In genomic region chr1:127577083-127577482, GRCm38 (mm10) we compare ENCODE assay signal across 12 mouse cellular contexts.
A peak's percentile ranks its signal among the peaks of the same experiment; 100 is the strongest.
DNase-seq lines count a peak whose midpoint lies in the region; ATAC-seq lines count a peak whose summit lies in the region.
"Had no signal": no experiment of that assay in that cellular context is flagged by ENCODE, and none has a peak within 500 bp of the region (broad histone marks: within the 10 kb centered on the region; RNA-seq: fewer than 3 reads in every experiment).

No protein-coding gene starts in this region.

- H3K9ac ChIP-seq in forebrain, embryonic 13.5 days: no peak overlapping the region
- no peak overlapping the region for H3K9ac ChIP-seq in midbrain, embryonic 12.5 days (replicated peaks)
- H3K9ac ChIP-seq in intestine, embryonic 15.5 days: no peak overlapping the region
- H3K9ac ChIP-seq: limb, embryonic 12.5 days had no signal

- DNase-seq in spleen, postnatal 36 days (ENCODE audit: low spot score in 2 of 2): peak; percentile 53 to 60
- no peak for DNase-seq in spleen, postnatal 4 days (ENCODE audit: low spot score in 2 of 2)
- no peak for DNase-seq in thymus, postnatal 4 days
- no peak for DNase-seq in heart, postnatal 14 days
- DNase-seq: adrenal gland, postnatal 25 days; kidney, adult 2 months; lung, postnatal 10 days had no signal

- H3K4me2 ChIP-seq in forebrain, embryonic 13.5 days: peak overlapping the region; percentile 38
- H3K4me2 ChIP-seq in midbrain, embryonic 12.5 days (replicated peaks): no peak overlapping the region; the same call in 1 of the 2 replicates
- H3K4me2 ChIP-seq in intestine, embryonic 15.5 days (replicated peaks): no peak overlapping the region
- H3K4me2 ChIP-seq: limb, embryonic 12.5 days had no signal

- WGBS in forebrain, embryonic 13.5 days: 35% methylated on average over 7 of the region's 7 CpGs
- WGBS in midbrain, embryonic 12.5 days: 47% methylated on average over 7 of the region's 7 CpGs
- WGBS in intestine, embryonic 15.5 days: 88% methylated on average over 7 of the region's 7 CpGs

- no peaks in the 10 kb centered on the region for H3K36me3 ChIP-seq in forebrain, embryonic 13.5 days (ENCODE audit: poor library complexity, severe bottlenecking)
- H3K36me3 ChIP-seq in midbrain, embryonic 12.5 days: no peaks in the 10 kb centered on the region
- H3K36me3 ChIP-seq in intestine, embryonic 15.5 days: no peaks in the 10 kb centered on the region
- H3K36me3 ChIP-seq: G1E; limb, embryonic 12.5 days had no signal

- H3K4me1 ChIP-seq in forebrain, embryonic 13.5 days: peaks cover 24% of the 10 kb centered on the region
- peaks cover 32% of the 10 kb centered on the region for H3K4me1 ChIP-seq in midbrain, embryonic 12.5 days
- no peaks in the 10 kb centered on the region for H3K4me1 ChIP-seq in intestine, embryonic 15.5 days (replicated peaks)

- intact Hi-C loops in heart, postnatal 14 days (cut with DNase I): no loop called here

- H3K27ac ChIP-seq in forebrain, embryonic 13.5 days: peak overlapping the region; percentile 8; the same call in 1 of the 2 replicates
- no peak overlapping the region; the same call in 1 of the 2 replicates for H3K27ac ChIP-seq in midbrain, embryonic 12.5 days (replicated peaks)
- no peak overlapping the region for H3K27ac ChIP-seq in intestine, embryonic 15.5 days
- H3K27ac ChIP-seq: limb, embryonic 12.5 days had no signal

- no peak overlapping the region for H3K4me3 ChIP-seq in forebrain, embryonic 13.5 days
- H3K4me3 ChIP-seq in midbrain, embryonic 12.5 days: no peak overlapping the region
- no peak overlapping the region for H3K4me3 ChIP-seq in intestine, embryonic 15.5 days (replicated peaks)
- H3K4me3 ChIP-seq: limb, embryonic 12.5 days had no signal

- no peaks in the 10 kb centered on the region for H3K9me3 ChIP-seq in forebrain, embryonic 13.5 days (replicated peaks)
- no peaks in the 10 kb centered on the region for H3K9me3 ChIP-seq in midbrain, embryonic 12.5 days
- no peaks in the 10 kb centered on the region for H3K9me3 ChIP-seq in intestine, embryonic 15.5 days
- H3K9me3 ChIP-seq: limb, embryonic 12.5 days had no signal

- H3K27me3 ChIP-seq in forebrain, embryonic 13.5 days: no peaks in the 10 kb centered on the region
- peaks cover 6% of the 10 kb centered on the region; the same call in 1 of the 2 replicates for H3K27me3 ChIP-seq in midbrain, embryonic 12.5 days
- no peaks in the 10 kb centered on the region for H3K27me3 ChIP-seq in intestine, embryonic 15.5 days (replicated peaks)
- H3K27me3 ChIP-seq: limb, embryonic 12.5 days had no signal

- peak; percentile 58 for ATAC-seq in forebrain, embryonic 13.5 days
- peak; percentile 50; the same call in 1 of the 2 replicates for ATAC-seq in midbrain, embryonic 12.5 days (ENCODE audit: low FRiP score, low read depth)
- ATAC-seq in intestine, embryonic 15.5 days: no peak

Comparison
In these comparisons a context has a peak if more than half of its experiments do, and no peak if none do; other contexts are left out.
1. DNase-seq: peak in spleen, postnatal 36 days (2 of 2); none in spleen, postnatal 4 days (0 of 2), thymus, postnatal 4 days (single experiment) and heart, postnatal 14 days (0 of 2).